ENCODE assay signal across 8 mouse cellular contexts in genomic region chr17:84187264-84187663, GRCm38 (mm10). TPM values are rescaled to one million over a fixed set of nuclear protein-coding genes. Genes with fewer than 3 reads are reported as not detected.
DNase-seq lines count a peak whose midpoint lies in the region; ATAC-seq and TF ChIP-seq lines count a peak whose summit lies in the region.
"Not testable (repeated sequence)": the region's sequence is repeated elsewhere in the genome, so short reads cannot be mapped to it uniquely, and the experiment has no call there.

No protein-coding gene starts in this region.

- 4% methylated on average over 5 of the region's 37 CpGs for WGBS in embryonic facial prominence, embryonic 14.5 days
- 0% methylated on average over 9 of the region's 37 CpGs for WGBS in hindbrain, embryonic 13.5 days
- WGBS in liver, postnatal 0 days (ENCODE audit: insufficient replicate concordance) = under 1% methylated on average over 9 of the region's 37 CpGs
- 0% methylated on average over 10 of the region's 37 CpGs for WGBS in midbrain, embryonic 14.5 days
- WGBS in stomach, embryonic 14.5 days = 0% methylated on average over 8 of the region's 37 CpGs

- not testable (repeated sequence) for DNase-seq in ES-E14 (ENCODE audit: low read depth, low spot score); embryonic facial prominence, embryonic 14.5 days (ENCODE audit: low spot score); gastrocnemius, adult 2 months; layer of hippocampus, adult 2 months (ENCODE audit: low spot score in 2 of 2); liver, postnatal 0 days; midbrain, embryonic 14.5 days

- TF ChIP-seq CTCF in gastrocnemius, adult 2 months (IDR thresholded peaks at IDR 0.05); layer of hippocampus, adult 2 months (conservative IDR thresholded peaks at IDR 0.05); liver, postnatal 0 days (IDR thresholded peaks at IDR 0.05; ENCODE audit: low read depth): not testable (repeated sequence)

- in situ Hi-C loops in ES-E14 (cut with MboI; ENCODE audit: low sequenced_read_pairs in 2 of 2, unreplicated experiment in 2 of 2) = not testable (repeated sequence)

- peak overlapping the region; percentile 82 to 98 for H3K4me3 ChIP-seq in ES-E14 (ENCODE audit: insufficient read depth in 1 of 2, low read depth in 1 of 2, low read length in 2 of 2, poor library complexity in 1 of 2, severe bottlenecking in 1 of 2)
- peak overlapping the region; percentile 92 for H3K4me3 ChIP-seq in embryonic facial prominence, embryonic 14.5 days (ENCODE audit: low read depth, low read length)
- peak overlapping the region; percentile 89 for H3K4me3 ChIP-seq in gastrocnemius, adult 2 months
- peak overlapping the region; percentile 56 for H3K4me3 ChIP-seq in hindbrain, embryonic 13.5 days
- H3K4me3 ChIP-seq in layer of hippocampus, adult 2 months = peak overlapping the region; percentile 60
- H3K4me3 ChIP-seq in liver, postnatal 0 days (ENCODE audit: low read depth, low read length) = peak overlapping the region; percentile 68
- peak overlapping the region; percentile 56 for H3K4me3 ChIP-seq in midbrain, embryonic 14.5 days (replicated peaks; ENCODE audit: low read depth, low read length)
- peak overlapping the region; percentile 93 for H3K4me3 ChIP-seq in stomach, embryonic 14.5 days (ENCODE audit: low read depth, low read length)

- peak overlapping the region; percentile 86 for H3K27ac ChIP-seq in ES-E14 (ENCODE audit: insufficient read depth, low read depth, low read length, poor library complexity, severe bottlenecking)
- H3K27ac ChIP-seq in embryonic facial prominence, embryonic 14.5 days (replicated peaks; ENCODE audit: low read depth, low read length) = peak overlapping the region; percentile 98
- peak overlapping the region; percentile 94 for H3K27ac ChIP-seq in gastrocnemius, adult 2 months
- peak overlapping the region; percentile 85 for H3K27ac ChIP-seq in hindbrain, embryonic 13.5 days
- H3K27ac ChIP-seq in layer of hippocampus, adult 2 months = peak overlapping the region; percentile 94
- H3K27ac ChIP-seq in liver, postnatal 0 days (ENCODE audit: low read depth) = peak overlapping the region; percentile 97
- peak overlapping the region; percentile 76 for H3K27ac ChIP-seq in midbrain, embryonic 14.5 days (replicated peaks; ENCODE audit: low read depth, low read length)
- H3K27ac ChIP-seq in stomach, embryonic 14.5 days (ENCODE audit: low read length) = peak overlapping the region; percentile 99

- H3K36me3 ChIP-seq in ES-E14 (ENCODE audit: control insufficient read depth, insufficient read depth, low read length, poor library complexity, severe bottlenecking) = peaks cover 25% of the 10 kb centered on the region
- peaks cover 25% of the 10 kb centered on the region for H3K36me3 ChIP-seq in embryonic facial prominence, embryonic 14.5 days (ENCODE audit: control insufficient read depth, insufficient read depth, low read length)
- not testable (repeated sequence) for H3K36me3 ChIP-seq in hindbrain, embryonic 13.5 days; midbrain, embryonic 14.5 days (ENCODE audit: control insufficient read depth, insufficient read depth, low read length)
- H3K36me3 ChIP-seq in liver, postnatal 0 days (replicated peaks; ENCODE audit: insufficient read depth, low read length) = peaks cover 20% of the 10 kb centered on the region
- H3K36me3 ChIP-seq in stomach, embryonic 14.5 days (ENCODE audit: control insufficient read depth, insufficient read depth, low read length) = peaks cover 13% of the 10 kb centered on the region; the same call in 1 of the 2 replicates

- intact Hi-C loops in gastrocnemius, adult 2 months (cut with DNase I) = loop anchor here (5.0 kb wide), 1 partner anchor 40 kb away; no protein-coding TSS in a partner anchor

- not testable (repeated sequence) for H3K27me3 ChIP-seq in embryonic facial prominence, embryonic 14.5 days (replicated peaks; ENCODE audit: control insufficient read depth, insufficient read depth, low read length); liver, postnatal 0 days (ENCODE audit: insufficient read depth, low read length); midbrain, embryonic 14.5 days (ENCODE audit: control insufficient read depth, insufficient read depth, low read length); stomach, embryonic 14.5 days (ENCODE audit: control insufficient read depth, insufficient read depth, low read length)
- peaks cover 35% of the 10 kb centered on the region for H3K27me3 ChIP-seq in hindbrain, embryonic 13.5 days

- peak overlapping the region; percentile 90 for H3K4me2 ChIP-seq in embryonic facial prominence, embryonic 14.5 days (ENCODE audit: low read depth, low read length)
- peak overlapping the region; percentile 89 for H3K4me2 ChIP-seq in hindbrain, embryonic 13.5 days
- H3K4me2 ChIP-seq in liver, postnatal 0 days (ENCODE audit: low read depth, low read length) = peak overlapping the region; percentile 97
- H3K4me2 ChIP-seq in midbrain, embryonic 14.5 days (ENCODE audit: low read length) = peak overlapping the region; percentile 95
- H3K4me2 ChIP-seq in stomach, embryonic 14.5 days (replicated peaks; ENCODE audit: low read depth, low read length) = peak overlapping the region; percentile 54; the same call in 1 of the 2 replicates

- not testable (repeated sequence) for H3K9me3 ChIP-seq in ES-E14 (ENCODE audit: control insufficient read depth, insufficient read depth, low read depth, low read length); embryonic facial prominence, embryonic 14.5 days (ENCODE audit: control insufficient read depth, low read length); hindbrain, embryonic 13.5 days; liver, postnatal 0 days (ENCODE audit: low read length); midbrain, embryonic 14.5 days (ENCODE audit: control insufficient read depth, low read length); stomach, embryonic 14.5 days (ENCODE audit: control insufficient read depth, low read depth, low read length)

- peak overlapping the region; percentile 93 for H3K9ac ChIP-seq in ES-E14 (ENCODE audit: insufficient read depth, low read depth, low read length, poor library complexity, severe bottlenecking)
- peak overlapping the region; percentile 98 for H3K9ac ChIP-seq in embryonic facial prominence, embryonic 14.5 days (ENCODE audit: low read depth, low read length)
- H3K9ac ChIP-seq in hindbrain, embryonic 13.5 days = peak overlapping the region; percentile 82
- H3K9ac ChIP-seq in liver, postnatal 0 days (replicated peaks) = peak overlapping the region; percentile 86
- peak overlapping the region; percentile 49; the same call in 1 of the 2 replicates for H3K9ac ChIP-seq in midbrain, embryonic 14.5 days (replicated peaks; ENCODE audit: low read length)
- H3K9ac ChIP-seq in stomach, embryonic 14.5 days (replicated peaks; ENCODE audit: low read depth, low read length) = peak overlapping the region; percentile 98

- peak; percentile 31 for ATAC-seq in embryonic facial prominence, embryonic 14.5 days (ENCODE audit: low read depth)
- peak; percentile 43 for ATAC-seq in hindbrain, embryonic 13.5 days (ENCODE audit: low FRiP score)
- peak; percentile 24 for ATAC-seq in liver, postnatal 0 days
- ATAC-seq in midbrain, embryonic 14.5 days (ENCODE audit: low FRiP score, low TSS enrichment) = not testable (repeated sequence)
- peak; percentile 7; the same call in 1 of the 2 replicates for ATAC-seq in stomach, embryonic 14.5 days (ENCODE audit: insufficient number of reproducible peaks, insufficient read depth, low FRiP score, low read depth)

- peaks cover 4 to 13% of the 10 kb centered on the region in 2 experiments for H3K4me1 ChIP-seq in ES-E14 (ENCODE audit: control insufficient read depth in 2 of 2, insufficient read depth in 2 of 2, low read length in 2 of 2, poor library complexity in 1 of 2)
- peaks cover 22% of the 10 kb centered on the region for H3K4me1 ChIP-seq in embryonic facial prominence, embryonic 14.5 days (ENCODE audit: control insufficient read depth, insufficient read depth, low read length)
- peaks cover 41% of the 10 kb centered on the region for H3K4me1 ChIP-seq in hindbrain, embryonic 13.5 days (replicated peaks)
- peaks cover 30% of the 10 kb centered on the region for H3K4me1 ChIP-seq in liver, postnatal 0 days (ENCODE audit: insufficient read depth)
- peaks cover 25% of the 10 kb centered on the region for H3K4me1 ChIP-seq in midbrain, embryonic 14.5 days (ENCODE audit: control insufficient read depth, insufficient read depth, low read length)
- peaks cover 17% of the 10 kb centered on the region for H3K4me1 ChIP-seq in stomach, embryonic 14.5 days (ENCODE audit: control insufficient read depth, insufficient read depth, low read length)

- TF ChIP-seq EP300 in liver, postnatal 0 days (IDR thresholded peaks at IDR 0.05; ENCODE audit: low read depth) = not testable (repeated sequence)

RNA-seq across cellular contexts. Expression of gene Zfp36l2, which starts 0.5 kb away (rescaled TPM):
- 11.0 and 12.6 TPM in 2 replicates for total RNA-seq in ES-E14 (2012; rRNA removed)
- 25.4 and 25.5 TPM in 2 replicates for polyA plus RNA-seq in embryonic facial prominence, embryonic 14.5 days (2014; fragmentation: Nextera tagmentation; extraction: Ambion mirVana)
- 10 to 100 TPM in 1 of 2 experiments, 1 to 10 TPM in 1; 9.7 to 10.1 TPM for total RNA-seq in gastrocnemius, adult 2 months (2021)
- polyA plus RNA-seq in hindbrain, embryonic 13.5 days (2015; fragmentation: Nextera tagmentation; extraction: Ambion mirVana) = 5.1 and 5.2 TPM in 2 replicates
- 10 to 100 TPM; 24.7 to 26.1 TPM for total RNA-seq in layer of hippocampus, adult 2 months (2021)
- polyA plus RNA-seq in liver, postnatal 0 days (2015; fragmentation: Nextera tagmentation; extraction: Ambion mirVana) = 7.6 and 7.7 TPM in 2 replicates
- polyA plus RNA-seq in midbrain, embryonic 14.5 days (2014; fragmentation: Nextera tagmentation; extraction: Ambion mirVana) = 4.6 and 6.4 TPM in 2 replicates
- 31.2 and 33.2 TPM in 2 replicates for polyA plus RNA-seq in stomach, embryonic 14.5 days (2014; fragmentation: Nextera tagmentation; extraction: Ambion mirVana)
